8 mouse cellular contexts compared by ENCODE assay signal in genomic region chr1:63203950-63204659, GRCm38 (mm10). TPM values are rescaled to one million over a fixed set of nuclear protein-coding genes. Genes with fewer than 3 reads are reported as not detected.
DNase-seq lines count a peak whose midpoint lies in the region; ATAC-seq and TF ChIP-seq lines count a peak whose summit lies in the region.

No protein-coding gene starts in this region.

- H3K36me3 ChIP-seq in kidney, postnatal 0 days (ENCODE audit: insufficient read depth, low read length) = no peaks in the 10 kb centered on the region
- H3K36me3 ChIP-seq in heart, postnatal 0 days (replicated peaks; ENCODE audit: control insufficient read depth, insufficient read depth, low read length) = no peaks in the 10 kb centered on the region
- no peaks in the 10 kb centered on the region for H3K36me3 ChIP-seq in stomach, embryonic 15.5 days

- peak; percentile 72 for DNase-seq in kidney, postnatal 0 days (ENCODE audit: low spot score)
- no peak for DNase-seq in kidney, adult 9 months
- DNase-seq in c-Kit-positive CD71-negative TER-119-negative erythroid progenitor cells, embryonic 14.5 days (ENCODE audit: low read depth) = peak; percentile 3
- no peak for DNase-seq in heart, postnatal 0 days (ENCODE audit: low spot score)
- DNase-seq in liver = peak; percentile 26
- no peak for DNase-seq in spleen, adult 12 weeks (ENCODE audit: low spot score)
- DNase-seq in frontal cortex, postnatal 10 days (ENCODE audit: low spot score in 2 of 2) = no peak

- no peak overlapping the region for H3K9ac ChIP-seq in kidney, postnatal 0 days (ENCODE audit: low read depth, low read length)
- no peak overlapping the region for H3K9ac ChIP-seq in heart, postnatal 0 days (replicated peaks; ENCODE audit: low read depth, low read length)
- no peak overlapping the region for H3K9ac ChIP-seq in stomach, embryonic 15.5 days

- no peaks in the 10 kb centered on the region for H3K4me1 ChIP-seq in kidney, postnatal 0 days (replicated peaks; ENCODE audit: insufficient read depth, low read length)
- no peaks in the 10 kb centered on the region for H3K4me1 ChIP-seq in heart, postnatal 0 days (ENCODE audit: control insufficient read depth, insufficient read depth)
- H3K4me1 ChIP-seq in stomach, embryonic 15.5 days = no peaks in the 10 kb centered on the region

- no peak overlapping the region for H3K4me3 ChIP-seq in kidney, postnatal 0 days (replicated peaks; ENCODE audit: low read depth, low read length)
- H3K4me3 ChIP-seq in heart, postnatal 0 days (ENCODE audit: low read depth, low read length) = no peak overlapping the region
- no peak overlapping the region for H3K4me3 ChIP-seq in stomach, embryonic 15.5 days (replicated peaks)

- no peaks in the 10 kb centered on the region for H3K27me3 ChIP-seq in kidney, postnatal 0 days (ENCODE audit: insufficient read depth, low read length)
- H3K27me3 ChIP-seq in heart, postnatal 0 days (ENCODE audit: control insufficient read depth, insufficient read depth, low read length) = no peaks in the 10 kb centered on the region
- no peaks in the 10 kb centered on the region for H3K27me3 ChIP-seq in stomach, embryonic 15.5 days (replicated peaks)

- ATAC-seq in kidney, postnatal 0 days (replicated peaks; ENCODE audit: low FRiP score, low read depth) = peak; percentile 66
- peak; percentile 41; the same call in 1 of the 2 replicates for ATAC-seq in heart, postnatal 0 days (ENCODE audit: insufficient read depth, low read depth)
- peak; percentile 22; the same call in 1 of the 2 replicates for ATAC-seq in stomach, embryonic 15.5 days (ENCODE audit: insufficient read depth, low FRiP score, low read depth)

- H3K9me3 ChIP-seq in kidney, postnatal 0 days (replicated peaks; ENCODE audit: low read length) = no peaks in the 10 kb centered on the region; the same call in 1 of the 2 replicates
- no peaks in the 10 kb centered on the region for H3K9me3 ChIP-seq in heart, postnatal 0 days (replicated peaks; ENCODE audit: control insufficient read depth, low read length)
- H3K9me3 ChIP-seq in stomach, embryonic 15.5 days = no peaks in the 10 kb centered on the region

- no peak for TF ChIP-seq EP300 in heart, postnatal 0 days (IDR thresholded peaks at IDR 0.05; ENCODE audit: low read depth)

- peak; percentile 51; the same call in 1 of the 2 replicates for TF ChIP-seq CTCF in kidney, postnatal 0 days (IDR thresholded peaks at IDR 0.05; ENCODE audit: low read depth)
- TF ChIP-seq CTCF in heart, postnatal 0 days (IDR thresholded peaks at IDR 0.05; ENCODE audit: low read depth) = peak; percentile 36

- WGBS in kidney, postnatal 0 days = 18% methylated on average over 7 of the region's 7 CpGs
- WGBS in heart, postnatal 0 days = 27% methylated on average over 7 of the region's 7 CpGs
- WGBS in stomach, embryonic 15.5 days = 12% methylated on average over 7 of the region's 7 CpGs

- no peak overlapping the region; the same call in 1 of the 2 replicates for H3K27ac ChIP-seq in kidney, postnatal 0 days
- no peak overlapping the region for H3K27ac ChIP-seq in heart, postnatal 0 days (ENCODE audit: low read depth)
- H3K27ac ChIP-seq in stomach, embryonic 15.5 days = no peak overlapping the region

- no peak overlapping the region for H3K4me2 ChIP-seq in kidney, postnatal 0 days (ENCODE audit: low read length)
- no peak overlapping the region for H3K4me2 ChIP-seq in heart, postnatal 0 days (ENCODE audit: low read depth, low read length)
- no peak overlapping the region for H3K4me2 ChIP-seq in stomach, embryonic 15.5 days

RNA-seq across cellular contexts. Expression of gene Gpr1, which starts 10.2 kb away (rescaled TPM):
- 0.15 and 0.17 TPM in 2 replicates for polyA plus RNA-seq in kidney, postnatal 0 days (2015; fragmentation: Nextera tagmentation; extraction: Ambion mirVana)
- not detected in 2 replicates for total RNA-seq in heart, postnatal 0 days (2014; rRNA removed; ENCODE audit: low replicate concordance)
- polyA plus RNA-seq in heart, postnatal 0 days (2015; fragmentation: Nextera tagmentation; extraction: Ambion mirVana) = 0.10 TPM in 1 of 2 replicates, not detected in the other
- polyA plus RNA-seq in stomach, embryonic 15.5 days (2015; fragmentation: Nextera tagmentation; extraction: Ambion mirVana) = 0.10 and 0.15 TPM in 2 replicates

RNA-seq across cellular contexts. Expression of gene Ndufs1, which starts 27.5 kb away (rescaled TPM):
- 178 and 181 TPM in 2 replicates for polyA plus RNA-seq in kidney, postnatal 0 days (2015; fragmentation: Nextera tagmentation; extraction: Ambion mirVana)
- total RNA-seq in heart, postnatal 0 days (2014; rRNA removed; ENCODE audit: low replicate concordance) = 359 and 491 TPM in 2 replicates
- 561 and 591 TPM in 2 replicates for polyA plus RNA-seq in heart, postnatal 0 days (2015; fragmentation: Nextera tagmentation; extraction: Ambion mirVana)
- 125 and 138 TPM in 2 replicates for polyA plus RNA-seq in stomach, embryonic 15.5 days (2015; fragmentation: Nextera tagmentation; extraction: Ambion mirVana)

RNA-seq across cellular contexts. Expression of gene Eef1b2, which starts 27.5 kb away (rescaled TPM):
- polyA plus RNA-seq in kidney, postnatal 0 days (2015; fragmentation: Nextera tagmentation; extraction: Ambion mirVana) = 545 and 580 TPM in 2 replicates
- 291 and 359 TPM in 2 replicates for total RNA-seq in heart, postnatal 0 days (2014; rRNA removed; ENCODE audit: low replicate concordance)
- polyA plus RNA-seq in heart, postnatal 0 days (2015; fragmentation: Nextera tagmentation; extraction: Ambion mirVana) = 227 and 235 TPM in 2 replicates
- polyA plus RNA-seq in stomach, embryonic 15.5 days (2015; fragmentation: Nextera tagmentation; extraction: Ambion mirVana) = 572 and 599 TPM in 2 replicates

Comparison
In these comparisons a context has a peak if more than half of its experiments do, and no peak if none do; other contexts are left out.
1. DNase-seq: peak in kidney, postnatal 0 days (single experiment), c-Kit-positive CD71-negative TER-119-negative erythroid progenitor cells, embryonic 14.5 days (single experiment) and liver (single experiment); none in kidney, adult 9 months (single experiment), heart, postnatal 0 days (single experiment), spleen, adult 12 weeks (single experiment) and frontal cortex, postnatal 10 days (0 of 2).
2. Peak in every context shown above with its lines, with median percentiles within 50 percentile points of each other: ATAC-seq.